Mouse (Mus musculus) erythroblast, embryonic 14.5 days (primary cell): Measurements from ENCODE around the gene BC107364.

Experiments
- GATA1 ChIP-seq: IDR thresholded peaks from 2 replicates; pipeline ENCODE4 v1.6.1; 2012; ENCODE audit warnings: low read length, inconsistent platforms, mixed read lengths
- TAL1 ChIP-seq: IDR thresholded peaks from 3 replicates; pipeline ENCODE4 v1.6.1; 2012; ENCODE audit warnings: low read length, inconsistent platforms, mixed read lengths

GRCm38 (mm10) chr3:96440578-96440977, 11.5 kb downstream of the BC107364 start:
- TF ChIP-seq TAL1 (no peak), GATA1 (no peak)
